Mouse (Mus musculus): Measurements from ENCODE around the gene Gadd45gip1. TPM values are rescaled to one million over a fixed set of nuclear protein-coding genes. Genes with fewer than 3 reads are reported as not detected.

Gene Gadd45gip1
- total RNA-seq, 2 experiments from 2014 or later, result 26.3 to 26.9 TPM

- peak; percentile 71 for DNase-seq (ENCODE audit: low spot score in 2 of 2)
- intact Hi-C loops (cut with DNase I), result loop anchor here (1.0 kb wide), 1 partner anchor 19 kb away; no protein-coding TSS in a partner anchor
Observed at GRCm38 (mm10) chr8:84793791-84794485, 37.4 kb upstream of the Gadd45gip1 start.

GRCm38 (mm10) chr8:84794486-84794885, 36.8 kb upstream of the Gadd45gip1 start:
- intact Hi-C loops (cut with DNase I), result loop anchor here (1.0 kb wide), 1 partner anchor 19 kb away; no protein-coding TSS in a partner anchor
- DNase-seq (ENCODE audit: low spot score in 2 of 2), result peak in 1 of 2 experiments; percentile 70

- no peak for DNase-seq (ENCODE audit: low spot score in 2 of 2)
- intact Hi-C loops (cut with DNase I), result no loop called here
Observed at GRCm38 (mm10) chr8:84797256-84797797, 34.0 kb upstream of the Gadd45gip1 start.

- intact Hi-C loops (cut with DNase I), result no loop called here
- no peak for DNase-seq (ENCODE audit: low spot score in 2 of 2)
Observed at GRCm38 (mm10) chr8:84797971-84798370, 33.4 kb upstream of the Gadd45gip1 start.

GRCm38 (mm10) chr8:84798446-84799135, 32.7 kb upstream of the Gadd45gip1 start:
- no peak for DNase-seq (ENCODE audit: low spot score in 2 of 2)
- intact Hi-C loops (cut with DNase I), result no loop called here

- intact Hi-C loops (cut with DNase I), result no loop called here
- DNase-seq (ENCODE audit: low spot score in 2 of 2), result peak in 1 of 2 experiments; percentile 68
Observed at GRCm38 (mm10) chr8:84799136-84799931, 32.0 kb upstream of the Gadd45gip1 start.

GRCm38 (mm10) chr8:84799999-84800831, 31.1 kb upstream of the Gadd45gip1 start, which contains the start of gene Nfix:
TSS of gene Nfix (minus strand) at chr8:84800344.
- intact Hi-C loops (cut with DNase I), result loop anchor here (2.0 to 5.0 kb wide), 2 partner anchors 33 to 59 kb away; no protein-coding TSS in a partner anchor
- peak; percentile 65 for DNase-seq (ENCODE audit: low spot score in 2 of 2)

GRCm38 (mm10) chr8:84806031-84806430, 25.3 kb upstream of the Gadd45gip1 start:
- no peak for DNase-seq (ENCODE audit: low spot score in 2 of 2)
- intact Hi-C loops (cut with DNase I), result no loop called here

GRCm38 (mm10) chr8:84809109-84809940, 22.0 kb upstream of the Gadd45gip1 start:
- no peak for DNase-seq (ENCODE audit: low spot score in 2 of 2)
- intact Hi-C loops (cut with DNase I), result no loop called here

- intact Hi-C loops (cut with DNase I), result loop anchor here (2.0 to 5.0 kb wide), 3 partner anchors 38 to 168 kb away; no protein-coding TSS in a partner anchor
- DNase-seq (ENCODE audit: low spot score in 2 of 2), result no peak
Observed at GRCm38 (mm10) chr8:84809941-84810280, 21.4 kb upstream of the Gadd45gip1 start.

GRCm38 (mm10) chr8:84810896-84811295, 20.4 kb upstream of the Gadd45gip1 start:
- peak; percentile 96 to 97 for DNase-seq (ENCODE audit: low spot score in 2 of 2)
- intact Hi-C loops (cut with DNase I), result loop anchor here (2.0 to 5.0 kb wide), 3 partner anchors 39 to 169 kb away; no protein-coding TSS in a partner anchor

- intact Hi-C loops (cut with DNase I), result loop anchor here (2.0 to 5.0 kb wide), 3 partner anchors 39 to 169 kb away; no protein-coding TSS in a partner anchor
- DNase-seq (ENCODE audit: low spot score in 2 of 2), result no peak
Observed at GRCm38 (mm10) chr8:84811303-84811702, 20.0 kb upstream of the Gadd45gip1 start.

- peak; percentile 77 to 84 for DNase-seq (ENCODE audit: low spot score in 2 of 2)
- intact Hi-C loops (cut with DNase I), result loop anchor here (5.0 kb wide), 2 partner anchors 41 to 171 kb away; no protein-coding TSS in a partner anchor
Observed at GRCm38 (mm10) chr8:84813059-84813458, 18.3 kb upstream of the Gadd45gip1 start.

- intact Hi-C loops (cut with DNase I), result loop anchor here (5.0 kb wide), 2 partner anchors 42 to 172 kb away; no protein-coding TSS in a partner anchor
Observed at GRCm38 (mm10) chr8:84813830-84814229, 17.5 kb upstream of the Gadd45gip1 start.

GRCm38 (mm10) chr8:84814240-84814554, 17.1 kb upstream of the Gadd45gip1 start:
- intact Hi-C loops (cut with DNase I), result loop anchor here (5.0 kb wide), 2 partner anchors 42 to 172 kb away; no protein-coding TSS in a partner anchor

More at GRCm38 (mm10) chr8:84813830-84814229, 17.5 kb upstream of the Gadd45gip1 start:
- DNase-seq (ENCODE audit: low spot score in 2 of 2), result no peak

GRCm38 (mm10) chr8:84814555-84815441, 16.5 kb upstream of the Gadd45gip1 start:
- intact Hi-C loops (cut with DNase I), result loop anchor here (5.0 kb wide), 2 partner anchors 42 to 172 kb away; no protein-coding TSS in a partner anchor
- no peak for DNase-seq (ENCODE audit: low spot score in 2 of 2)

More at GRCm38 (mm10) chr8:84814240-84814554, 17.1 kb upstream of the Gadd45gip1 start:
- DNase-seq (ENCODE audit: low spot score in 2 of 2), result no peak

- peak; percentile 95 for DNase-seq (ENCODE audit: low spot score in 2 of 2)
- intact Hi-C loops (cut with DNase I), result no loop called here
Observed at GRCm38 (mm10) chr8:84815547-84815946, 15.8 kb upstream of the Gadd45gip1 start.
